Mouse (Mus musculus): Measurements from ENCODE around the gene Comt. TPM values are rescaled to one million over a fixed set of nuclear protein-coding genes. Genes with fewer than 3 reads are reported as not detected.
A peak's percentile ranks its signal among the peaks of the same experiment; 100 is the strongest.

Gene Comt
- polyA plus RNA-seq, 1 experiment = 53.8 TPM

DNA sequence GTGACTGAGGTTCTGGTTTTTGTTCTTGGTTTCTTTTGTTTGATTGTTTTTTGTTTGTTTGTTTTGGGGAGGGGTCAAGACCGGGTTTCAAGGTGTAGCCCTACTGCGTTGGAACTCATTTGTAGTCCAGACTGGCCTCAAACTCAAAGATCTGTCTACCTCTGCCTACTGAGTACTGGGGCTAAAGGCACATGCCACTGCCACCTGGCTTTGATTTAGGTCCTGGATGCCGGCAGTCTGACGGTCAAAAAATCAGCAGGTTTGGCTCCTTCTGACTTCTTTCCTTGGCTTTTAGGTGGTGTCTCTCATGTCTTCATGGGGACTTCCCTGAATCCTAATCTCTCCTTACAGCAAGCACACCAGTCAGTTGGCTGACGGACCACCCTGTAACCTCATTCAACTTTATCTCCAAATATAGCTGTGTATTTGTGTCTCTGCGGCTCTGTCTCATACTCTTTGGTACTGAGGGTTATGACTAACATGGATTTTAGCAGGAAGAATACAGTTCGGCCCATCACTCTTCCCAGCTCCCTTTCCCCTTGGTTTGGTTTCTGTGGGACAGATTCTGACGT, 4.1 kb upstream of the Comt start:
- TF ChIP-seq POLR2A (IDR thresholded peaks at IDR 0.05; ENCODE audit: borderline replicate concordance, control insufficient read depth, low read depth, low read length) (no peak), CTCF (IDR thresholded peaks at IDR 0.05; ENCODE audit: control insufficient read depth, insufficient read depth, low read length) (no peak)
- Histone ChIP-seq H3K4me1 (ENCODE audit: control insufficient read depth, insufficient read depth, low read length) (peaks cover 1% of the 10 kb centered on the region; the same call in 1 of the 2 replicates), H3K27ac (ENCODE audit: control insufficient read depth, insufficient read depth, low read depth, low read length, poor library complexity) (peak overlapping the region; percentile 59), H3K4me3 (replicated peaks; ENCODE audit: control insufficient read depth, low read depth, low read length) (peak overlapping the region; percentile 66)
- 71% methylated on average over 8 of the region's 8 CpGs for WGBS

DNA sequence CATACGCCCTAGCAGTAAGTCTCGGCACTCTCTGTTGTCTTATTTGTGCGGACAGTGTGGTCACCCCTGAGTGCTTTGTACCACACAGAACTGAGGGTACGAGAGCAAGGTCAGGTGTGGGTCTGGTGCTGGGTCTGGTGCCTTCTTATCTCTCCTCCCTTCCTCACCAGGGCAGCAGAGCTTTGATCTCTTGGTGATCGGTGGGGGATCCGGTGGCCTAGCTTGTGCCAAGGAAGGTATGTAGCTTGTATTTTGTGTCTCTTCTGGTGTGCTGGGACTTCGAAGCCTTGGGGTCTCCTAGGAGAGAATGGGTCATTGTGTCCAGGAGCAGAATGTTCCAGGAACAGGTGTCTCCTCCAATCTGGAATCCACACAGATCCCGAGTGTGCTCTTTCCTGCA, 3.0 kb upstream of the Comt start:
- H3K4me3 ChIP-seq (replicated peaks; ENCODE audit: control insufficient read depth, low read depth, low read length) = peak overlapping the region; percentile 78
- H3K27ac ChIP-seq (ENCODE audit: control insufficient read depth, insufficient read depth, low read depth, low read length, poor library complexity) = peak overlapping the region; percentile 72
- peaks cover 1% of the 10 kb centered on the region; the same call in 1 of the 2 replicates for H3K4me1 ChIP-seq (ENCODE audit: control insufficient read depth, insufficient read depth, low read length)
- TF ChIP-seq CTCF (IDR thresholded peaks at IDR 0.05; ENCODE audit: control insufficient read depth, insufficient read depth, low read length) (no peak), POLR2A (IDR thresholded peaks at IDR 0.05; ENCODE audit: borderline replicate concordance, control insufficient read depth, low read depth, low read length) (no peak)
- WGBS = 63% methylated on average over 8 of the region's 8 CpGs

DNA sequence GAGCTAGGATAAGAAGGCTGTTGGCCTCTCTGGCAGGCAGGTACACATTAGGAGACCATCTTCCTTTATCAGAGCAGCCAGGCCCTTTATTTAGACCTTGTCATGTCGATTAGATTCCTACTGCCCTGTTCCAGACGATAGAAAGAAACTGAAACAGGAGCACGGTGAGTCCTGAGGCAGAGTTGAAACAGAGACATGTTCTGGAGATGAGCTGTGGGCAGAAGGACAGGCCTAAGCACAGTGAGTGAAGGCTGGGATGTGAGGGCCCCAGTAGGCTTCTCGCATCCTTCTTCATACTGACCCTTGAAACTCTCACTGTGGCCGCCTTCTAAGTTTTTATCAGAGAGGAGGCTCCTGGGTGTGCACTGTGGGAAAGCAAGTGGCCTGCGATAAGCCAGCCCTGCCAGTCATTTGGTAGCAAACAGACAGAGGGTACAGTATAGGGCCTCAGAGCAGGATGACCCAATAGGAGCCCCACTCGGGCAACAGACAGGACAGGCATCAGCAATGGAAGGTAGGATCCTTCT, 1.9 kb upstream of the Comt start:
- peaks cover 1% of the 10 kb centered on the region; the same call in 1 of the 2 replicates for H3K4me1 ChIP-seq (ENCODE audit: control insufficient read depth, insufficient read depth, low read length)
- TF ChIP-seq CTCF (IDR thresholded peaks at IDR 0.05; ENCODE audit: control insufficient read depth, insufficient read depth, low read length) (no peak), POLR2A (IDR thresholded peaks at IDR 0.05; ENCODE audit: borderline replicate concordance, control insufficient read depth, low read depth, low read length) (peak; percentile 52; the same call in 1 of the 2 replicates)
- 67% methylated on average over 7 of the region's 7 CpGs for WGBS

DNA sequence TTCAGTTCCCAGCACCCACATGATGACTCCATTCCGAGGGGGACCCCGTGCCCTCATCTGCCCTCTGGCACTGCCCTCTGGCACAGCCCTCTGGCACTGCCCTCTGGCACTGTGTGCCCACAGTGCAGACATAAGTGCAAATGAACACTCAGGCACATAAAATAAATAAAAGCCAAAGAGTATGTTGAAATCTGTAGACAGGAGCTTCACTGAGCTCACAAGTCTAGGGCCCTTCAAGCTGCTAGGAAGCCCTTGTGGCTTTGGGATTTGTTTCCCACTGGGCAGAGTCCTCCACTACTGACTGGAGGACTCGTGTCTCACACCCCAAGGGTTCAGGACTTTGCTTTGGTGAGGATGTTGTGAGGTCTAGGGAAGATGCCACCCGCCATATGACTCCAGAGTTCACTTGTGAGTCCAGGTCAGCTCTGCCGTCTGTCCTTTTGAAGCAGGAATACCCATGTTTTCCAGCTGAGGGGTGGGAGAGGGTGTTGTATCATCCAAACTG, 1.4 kb upstream of the Comt start:
- TF ChIP-seq CTCF (IDR thresholded peaks at IDR 0.05; ENCODE audit: control insufficient read depth, insufficient read depth, low read length) = no peak
- TF ChIP-seq POLR2A (IDR thresholded peaks at IDR 0.05; ENCODE audit: borderline replicate concordance, control insufficient read depth, low read depth, low read length) = no peak
- Histone ChIP-seq H3K4me3 (replicated peaks; ENCODE audit: control insufficient read depth, low read depth, low read length) (peak overlapping the region; percentile 29), H3K27ac (ENCODE audit: control insufficient read depth, insufficient read depth, low read depth, low read length, poor library complexity) (peak overlapping the region; percentile 77), H3K4me1 (ENCODE audit: control insufficient read depth, insufficient read depth, low read length) (peaks cover 1% of the 10 kb centered on the region; the same call in 1 of the 2 replicates)
- 73% methylated on average over 5 of the region's 5 CpGs for WGBS

More for the DNA sequence above, 1.9 kb upstream of the Comt start:
- Histone ChIP-seq H3K27ac (ENCODE audit: control insufficient read depth, insufficient read depth, low read depth, low read length, poor library complexity) (peak overlapping the region; percentile 77), H3K4me3 (replicated peaks; ENCODE audit: control insufficient read depth, low read depth, low read length) (peak overlapping the region; percentile 64)

DNA sequence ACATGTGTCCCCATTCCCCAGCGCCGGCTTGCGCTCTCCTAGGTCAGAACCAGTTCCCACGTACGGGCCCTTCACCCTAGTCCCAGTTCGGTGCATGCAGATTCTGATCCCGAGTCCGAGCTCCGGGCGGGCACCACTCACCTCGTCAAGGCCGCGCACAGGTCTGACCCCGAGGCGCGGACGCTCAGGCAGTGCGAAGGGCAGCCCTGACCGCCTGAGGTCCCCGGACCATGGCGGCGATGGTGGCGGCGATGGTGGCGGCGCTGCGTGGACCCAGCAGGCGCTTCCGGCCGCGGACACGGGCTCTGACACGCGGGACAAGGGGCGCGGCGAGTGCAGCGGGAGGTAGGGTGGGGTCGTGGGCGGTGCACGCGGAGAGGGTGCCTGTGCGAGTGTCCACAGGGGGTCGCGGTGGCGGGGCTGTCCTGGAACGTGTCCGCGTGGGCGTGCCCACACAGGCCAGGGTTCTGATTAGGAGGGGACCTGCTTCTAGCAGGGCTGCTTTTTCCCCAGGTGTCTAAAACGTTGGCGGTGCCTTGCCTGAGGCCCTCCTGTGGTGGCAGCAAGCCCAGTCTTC, 349 bp downstream of the Comt start, which contains the start of gene Txnrd2:
Gene Txnrd2 (plus strand): TSS at position 170 of the 577 bp plus-strand sequence.
- under 1% methylated on average over 52 of the region's 52 CpGs for WGBS
- Histone ChIP-seq H3K27ac (ENCODE audit: control insufficient read depth, insufficient read depth, low read depth, low read length, poor library complexity) (peak within 1 kb of the TSS; percentile 82), H3K4me3 (replicated peaks; ENCODE audit: control insufficient read depth, low read depth, low read length) (peak within 1 kb of the TSS; percentile 87), H3K4me1 (ENCODE audit: control insufficient read depth, insufficient read depth, low read length) (peaks cover 1% of the 10 kb centered on the region; the same call in 1 of the 2 replicates)
- TF ChIP-seq CTCF (IDR thresholded peaks at IDR 0.05; ENCODE audit: control insufficient read depth, insufficient read depth, low read length) (peak; percentile 41; the same call in 1 of the 2 replicates), POLR2A (IDR thresholded peaks at IDR 0.05; ENCODE audit: borderline replicate concordance, control insufficient read depth, low read depth, low read length) (peak; percentile 68; the same call in 1 of the 2 replicates)

DNA sequence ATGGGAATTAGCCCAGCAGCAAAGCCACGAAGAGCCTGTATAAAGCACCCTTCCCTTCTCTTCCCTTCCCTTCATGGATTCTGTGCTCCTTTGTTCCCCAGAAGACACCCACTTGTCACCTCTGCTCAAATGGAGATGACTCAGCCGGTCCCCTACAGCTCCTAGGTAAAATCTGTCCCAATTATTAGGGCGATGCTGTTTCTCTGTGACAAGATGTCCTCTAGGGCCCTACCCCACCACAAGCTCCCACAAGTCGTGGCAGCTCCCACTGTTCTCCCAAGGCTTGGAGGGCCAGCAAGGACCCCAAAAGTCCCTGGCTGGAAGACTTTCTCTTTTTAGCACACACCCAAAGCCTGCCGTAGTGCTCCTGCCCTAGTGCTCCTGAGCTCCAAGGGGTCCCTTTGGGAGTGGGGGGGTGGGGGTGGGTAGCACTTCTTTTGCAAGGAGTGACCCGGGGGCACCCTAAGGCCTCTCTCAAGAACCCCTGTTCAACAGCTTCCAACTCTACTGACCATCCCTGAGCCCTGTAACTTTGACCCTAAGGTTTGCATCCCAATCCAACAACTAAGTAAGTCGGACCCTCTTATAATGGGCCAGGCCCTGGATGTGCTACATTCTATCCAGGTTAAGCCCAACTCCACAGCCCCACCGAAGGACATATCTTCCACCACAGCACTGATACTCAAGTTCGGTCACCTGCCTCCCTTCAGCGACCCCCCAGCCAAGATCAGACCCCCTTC, 1.0 kb downstream of the Comt start:
- Histone ChIP-seq H3K4me1 (ENCODE audit: control insufficient read depth, insufficient read depth, low read length) (peaks cover 1% of the 10 kb centered on the region; the same call in 1 of the 2 replicates), H3K4me3 (replicated peaks; ENCODE audit: control insufficient read depth, low read depth, low read length) (peak overlapping the region; percentile 87), H3K27ac (ENCODE audit: control insufficient read depth, insufficient read depth, low read depth, low read length, poor library complexity) (peak overlapping the region; percentile 82)
- TF ChIP-seq POLR2A (IDR thresholded peaks at IDR 0.05; ENCODE audit: borderline replicate concordance, control insufficient read depth, low read depth, low read length) (no peak), CTCF (IDR thresholded peaks at IDR 0.05; ENCODE audit: control insufficient read depth, insufficient read depth, low read length) (no peak)
- 8% methylated on average over 10 of the region's 10 CpGs for WGBS

DNA sequence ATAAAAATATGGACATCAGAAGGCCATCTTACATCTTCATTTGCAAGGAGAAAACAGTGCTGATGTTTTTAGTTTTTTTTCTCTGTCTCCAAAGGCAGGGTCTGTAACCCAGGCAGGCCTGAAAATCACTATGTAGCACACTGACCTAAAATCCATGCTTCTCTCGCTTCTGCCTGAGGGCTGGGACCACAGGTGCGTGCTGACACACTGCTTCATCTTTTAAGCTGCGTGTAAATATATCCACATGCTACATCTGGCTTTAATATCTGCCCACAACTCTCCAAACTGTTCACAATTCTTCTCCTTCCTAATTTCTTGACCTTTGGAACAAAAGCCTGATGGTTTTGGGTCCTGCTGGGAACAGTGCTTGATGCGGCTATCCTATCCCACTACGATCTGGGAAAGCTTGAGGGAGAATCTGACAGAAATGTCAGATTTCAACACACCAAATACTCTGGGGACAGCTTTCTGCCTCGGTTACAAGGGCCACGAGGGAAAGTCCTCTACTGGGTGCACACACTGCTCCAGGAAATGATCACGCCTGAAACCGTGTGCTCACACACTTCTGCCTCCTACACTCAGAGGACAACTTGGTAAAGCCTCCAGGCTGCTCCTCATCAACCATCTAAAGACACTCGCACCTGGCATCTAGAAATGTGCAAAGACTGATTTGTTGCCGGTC, 2.1 kb downstream of the Comt start:
- 53% methylated on average over 11 of the region's 11 CpGs for WGBS
- Histone ChIP-seq H3K27ac (ENCODE audit: control insufficient read depth, insufficient read depth, low read depth, low read length, poor library complexity) (no peak overlapping the region), H3K4me3 (replicated peaks; ENCODE audit: control insufficient read depth, low read depth, low read length) (peak overlapping the region; percentile 43)

More for the DNA sequence above, 2.1 kb downstream of the Comt start:
- H3K4me1 ChIP-seq (ENCODE audit: control insufficient read depth, insufficient read depth, low read length) = peaks cover 1% of the 10 kb centered on the region; the same call in 1 of the 2 replicates
- TF ChIP-seq POLR2A (IDR thresholded peaks at IDR 0.05; ENCODE audit: borderline replicate concordance, control insufficient read depth, low read depth, low read length) (no peak), CTCF (IDR thresholded peaks at IDR 0.05; ENCODE audit: control insufficient read depth, insufficient read depth, low read length) (no peak)

All from bone marrow, adult 2 months (tissue).